Mouse (Mus musculus) bone marrow, adult 2 months (tissue): ENCODE measurements around the gene Pih1d1. TPM values are rescaled to one million over a fixed set of nuclear protein-coding genes. Genes with fewer than 3 reads are reported as not detected.

ENCODE experiments used
- H3K27ac ChIP-seq: fragments of 200-500 bp; 2 replicates; pipeline ENCODE4 v1.5.1; 2012; ENCODE audit warnings: low read depth, mild to moderate bottlenecking, control low read depth, inconsistent platforms, low read length; ENCODE audit not compliant: control insufficient read depth, poor library complexity, insufficient read depth
- H3K4me1 ChIP-seq: fragments of 200-500 bp; 2 replicates; pipeline ENCODE4 v1.6.1; 2011; ENCODE audit warnings: low read length; ENCODE audit not compliant: control insufficient read depth, insufficient read depth
- H3K4me3 ChIP-seq: fragments of 200-500 bp; replicated peaks from 2 replicates; pipeline ENCODE3; 2011; ENCODE audit warnings: mild to moderate bottlenecking, low read depth, low read length, control low read depth; ENCODE audit not compliant: control insufficient read depth
- CTCF ChIP-seq: fragments of 200-500 bp; IDR thresholded peaks from 2 replicates; pipeline ENCODE4 v1.5.1; 2011; ENCODE audit warnings: low read length, control low read depth; ENCODE audit not compliant: control insufficient read depth, insufficient read depth
- POLR2A ChIP-seq: fragments of 200-500 bp; IDR thresholded peaks from 2 replicates; pipeline ENCODE4 v1.6.1; 2011; ENCODE audit warnings: low read depth, mild to moderate bottlenecking, control low read depth, low read length, borderline replicate concordance; ENCODE audit not compliant: control insufficient read depth
- WGBS: fragments of 180-500 bp; shearing (Covaris S2); methylation state at CpG from one replicate; pipeline ENCODE4 v1.1.7; 2018; 5-methylcytosine and 5-hydroxymethylcytosine counted together
- polyA plus RNA-seq: library from polyadenylated mRNA; stranded (reverse); fragments of >200 nt; gene quantifications from 2 replicates; pipeline ENCODE4 v1.2.4, GENCODE M21; 2011; ENCODE audit warnings: low replicate concordance; ENCODE audit not compliant: missing spikeins, insufficient read depth, insufficient read length

The Pih1d1 gene
- polyA plus RNA-seq, 1 experiment = 92.4 TPM

DNA sequence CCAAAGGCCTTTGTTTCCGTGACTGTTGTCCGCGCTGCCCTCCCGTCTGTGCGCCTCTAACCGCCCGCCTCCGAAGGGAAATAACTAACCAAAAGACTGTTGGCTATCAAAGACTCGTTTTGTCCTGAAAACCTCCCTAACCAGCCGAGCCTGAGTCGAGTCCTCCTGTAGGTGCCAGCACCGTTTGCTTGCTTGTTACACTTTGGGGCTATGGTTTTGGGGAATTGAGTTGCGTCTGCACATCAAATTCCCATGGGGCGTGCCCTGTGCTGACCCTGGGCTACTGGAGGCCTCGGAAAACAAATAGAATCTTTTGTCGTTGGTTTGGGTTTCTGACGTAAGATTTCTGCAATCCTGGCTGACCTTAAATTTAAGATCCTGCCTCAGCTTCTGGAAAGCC lies 24.8 kb upstream of the Pih1d1 start:
- TF ChIP-seq POLR2A (no peak), CTCF (no peak)
- WGBS = under 1% methylated on average over 17 of the region's 17 CpGs
- peak overlapping the region; percentile 77 for H3K27ac ChIP-seq
- H3K4me1 ChIP-seq = peaks cover 6% of the 10 kb centered on the region; the same call in 1 of the 2 replicates
- peak overlapping the region; percentile 85 for H3K4me3 ChIP-seq

DNA sequence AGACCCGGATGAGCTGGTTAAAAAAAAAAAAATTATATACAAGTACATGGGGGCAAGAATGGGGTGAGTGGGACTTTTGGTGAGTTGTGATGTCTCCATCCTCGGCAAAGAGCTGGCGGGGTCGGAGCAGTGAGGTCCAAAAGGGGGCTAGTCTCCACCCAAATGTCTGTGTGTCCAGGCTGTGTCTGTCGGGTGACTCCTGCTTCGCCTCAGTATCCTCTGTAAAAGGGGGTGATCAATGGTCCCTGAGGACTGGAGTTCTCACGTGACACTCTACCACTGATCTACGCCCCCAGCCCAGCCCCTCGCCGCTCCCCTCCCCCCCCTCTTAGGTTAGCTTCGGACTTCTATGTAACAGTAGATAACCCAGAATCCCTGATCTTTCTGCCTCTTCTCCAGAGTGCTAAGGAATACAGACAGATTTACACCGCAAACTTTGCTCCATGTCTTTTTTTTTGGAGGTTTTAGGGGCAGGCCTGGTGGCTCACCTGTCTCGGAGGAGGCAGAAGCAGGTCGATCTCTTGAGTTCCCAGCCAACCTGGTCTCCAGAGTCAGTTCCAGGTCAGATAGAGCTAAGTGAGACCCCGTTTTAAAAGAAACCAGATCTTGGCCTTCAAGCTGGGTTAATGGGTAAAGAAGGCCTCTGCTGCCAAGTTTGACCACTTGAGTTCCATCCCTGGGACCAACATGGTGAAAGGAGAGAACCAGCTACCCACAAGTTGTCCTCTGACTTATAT lies 24.2 kb upstream of the Pih1d1 start:
- WGBS = 69% methylated on average over 15 of the region's 15 CpGs
- H3K4me3 ChIP-seq = peak overlapping the region; percentile 9
- no peak overlapping the region; the same call in 1 of the 2 replicates for H3K27ac ChIP-seq
- TF ChIP-seq POLR2A (no peak), CTCF (no peak)
- peaks cover 3% of the 10 kb centered on the region; the same call in 1 of the 2 replicates for H3K4me1 ChIP-seq

DNA sequence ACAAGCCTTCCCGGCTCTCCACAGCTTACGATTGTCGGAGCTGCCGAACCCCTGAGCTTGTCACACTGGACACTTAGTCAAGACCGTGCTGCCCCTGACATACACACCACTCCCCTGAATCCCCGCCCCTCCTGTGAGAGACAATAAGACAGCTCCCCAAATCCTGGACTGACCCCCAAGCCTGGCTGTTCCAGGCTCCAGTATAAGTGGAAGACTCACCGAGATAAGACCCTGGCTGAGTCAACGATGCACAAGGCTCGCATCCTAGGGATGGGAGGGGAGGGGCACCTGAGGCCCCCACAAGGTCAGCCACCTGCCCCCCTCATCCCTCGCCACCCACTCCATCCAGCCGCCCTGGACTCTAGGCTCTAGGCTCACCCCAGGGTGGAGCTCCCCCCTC lies 22.3 kb upstream of the Pih1d1 start:
- Histone ChIP-seq H3K4me1 (peaks cover 4% of the 10 kb centered on the region; the same call in 1 of the 2 replicates), H3K27ac (no peak overlapping the region), H3K4me3 (no peak overlapping the region)
- TF ChIP-seq POLR2A (no peak), CTCF (no peak)
- WGBS = 91% methylated on average over 11 of the region's 11 CpGs

DNA sequence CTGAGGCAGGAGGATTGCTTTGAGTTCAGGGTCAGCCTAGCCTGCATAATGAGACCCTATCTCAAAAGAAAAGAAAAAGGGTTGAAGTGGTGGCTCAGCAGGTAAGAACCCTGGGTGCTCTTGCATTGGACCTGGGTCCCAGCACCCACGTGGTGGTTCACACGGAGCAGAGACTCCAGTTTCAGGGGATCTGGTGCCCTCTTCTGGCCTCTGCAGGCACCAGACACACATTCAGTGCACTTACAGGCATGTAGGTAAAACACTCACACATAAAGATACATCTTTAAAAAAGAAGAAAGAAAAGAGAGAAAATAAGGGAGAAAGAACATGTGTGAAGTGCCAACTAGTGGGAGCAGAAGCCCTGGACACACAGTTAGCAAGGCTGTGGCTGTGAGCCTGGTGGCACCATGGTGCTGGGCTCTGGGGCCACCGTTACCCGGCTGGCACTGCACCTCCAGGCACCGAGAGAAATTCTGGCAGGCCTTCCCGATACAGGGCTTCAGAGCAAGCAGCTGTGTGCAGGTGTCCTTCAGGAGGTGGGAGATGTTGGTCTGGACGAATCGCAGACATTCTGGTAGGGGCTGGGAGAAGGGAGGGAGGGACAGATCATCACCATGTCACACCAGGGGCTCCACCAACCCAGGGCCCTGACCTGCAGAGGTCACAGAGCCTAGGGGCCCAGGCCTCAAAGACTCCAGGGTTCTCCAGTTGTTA lies 20.5 kb upstream of the Pih1d1 start:
- H3K4me3 ChIP-seq = no peak overlapping the region
- WGBS = 86% methylated on average over 8 of the region's 8 CpGs
- peaks cover 5% of the 10 kb centered on the region; the same call in 1 of the 2 replicates for H3K4me1 ChIP-seq
- no peak overlapping the region for H3K27ac ChIP-seq
- no peak for TF ChIP-seq POLR2A
- peak; percentile 23; the same call in 1 of the 2 replicates for TF ChIP-seq CTCF

DNA sequence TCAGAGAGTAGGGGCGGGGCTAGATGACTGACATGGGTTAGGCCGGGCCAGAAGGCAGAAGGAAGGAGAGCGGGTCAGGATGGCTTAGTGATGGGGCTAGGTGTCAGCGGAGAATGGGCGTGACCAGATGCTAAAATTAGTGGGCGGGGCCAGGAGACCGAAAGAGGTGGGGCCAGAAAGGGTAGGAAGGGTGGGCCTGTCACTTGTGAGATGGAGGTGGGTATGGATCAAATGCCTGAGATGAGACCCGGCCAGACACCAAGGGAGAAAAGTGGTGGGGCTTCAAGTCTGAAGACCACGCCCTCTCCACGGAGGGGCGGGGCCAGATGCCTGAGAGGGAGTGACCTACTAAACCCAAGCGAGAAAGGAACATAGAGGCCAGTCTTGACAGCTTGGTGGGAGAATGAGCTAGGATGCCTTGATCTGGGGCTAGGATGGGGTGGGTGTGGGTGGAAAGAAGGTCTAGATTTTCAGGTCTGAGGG lies 19.5 kb upstream of the Pih1d1 start:
- Histone ChIP-seq H3K4me3 (no peak overlapping the region), H3K27ac (no peak overlapping the region), H3K4me1 (peaks cover 5% of the 10 kb centered on the region; the same call in 1 of the 2 replicates)
- WGBS = 18% methylated on average over 12 of the region's 12 CpGs
- no peak for TF ChIP-seq POLR2A
- no peak for TF ChIP-seq CTCF

DNA sequence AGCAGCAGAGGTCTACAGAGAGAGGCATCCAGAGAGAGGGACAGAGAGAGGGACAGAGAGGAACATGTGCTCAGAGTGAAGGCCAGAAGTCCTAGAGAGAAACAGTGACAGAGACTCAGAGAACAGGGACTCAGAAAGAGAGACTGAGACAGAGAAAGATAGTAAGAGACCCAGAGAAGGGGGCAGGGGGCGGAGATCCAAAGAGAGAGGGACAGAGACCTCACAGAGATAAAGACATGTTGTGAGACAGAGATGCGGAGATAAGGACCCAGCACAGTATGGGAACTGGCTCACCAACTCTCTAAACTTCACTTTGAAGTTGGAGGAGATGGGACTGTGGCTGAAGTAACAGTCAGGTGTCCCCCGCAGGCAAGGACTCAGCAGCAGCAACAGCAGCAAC lies 18.7 kb upstream of the Pih1d1 start:
- Histone ChIP-seq H3K4me3 (peak overlapping the region; percentile 94), H3K27ac (peak overlapping the region; percentile 35), H3K4me1 (peaks cover 5% of the 10 kb centered on the region; the same call in 1 of the 2 replicates)
- 58% methylated on average over 3 of the region's 3 CpGs for WGBS
- TF ChIP-seq CTCF (no peak), POLR2A (no peak)

DNA sequence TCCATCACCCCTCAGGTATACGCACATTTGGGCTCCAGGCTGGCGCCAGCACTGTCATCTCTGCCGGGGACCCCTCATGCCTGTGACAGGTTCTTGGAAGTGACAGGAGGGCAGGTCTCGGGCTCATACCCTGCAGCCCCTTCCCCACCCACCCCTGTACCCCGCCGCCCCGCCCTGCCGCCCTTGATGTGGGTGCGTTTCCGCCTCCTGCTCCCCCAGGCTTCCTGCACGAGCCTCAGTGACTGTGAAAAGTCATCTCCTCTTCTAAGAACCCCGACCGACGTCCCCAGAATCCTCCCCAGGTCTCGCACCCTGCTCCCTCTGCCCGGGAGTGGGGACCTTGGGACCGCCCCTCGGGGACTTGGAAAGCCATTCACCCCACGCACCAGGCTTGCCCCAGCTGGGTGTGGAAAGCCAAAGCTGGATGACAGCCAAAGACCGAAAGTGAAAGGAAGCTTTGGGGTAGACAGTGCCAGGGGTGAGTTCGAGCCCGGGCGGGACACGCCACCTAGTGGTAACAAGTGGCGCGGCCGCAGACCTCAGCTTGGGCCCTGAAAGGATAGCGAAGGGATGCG lies 18.0 kb upstream of the Pih1d1 start, which contains the start of the genes Gm45713 and Flt3l:
Gene Gm45713 (minus strand): TSS at position 239 of the 575 bp plus-strand sequence.
Gene Flt3l (minus strand): TSS at position 440 of the 575 bp plus-strand sequence.
- Histone ChIP-seq H3K4me1 (peaks cover 5% of the 10 kb centered on the region; the same call in 1 of the 2 replicates), H3K27ac (peak within 1 kb of the TSS; percentile 87), H3K4me3 (peak within 1 kb of the TSS; percentile 94)
- under 1% methylated on average over 29 of the region's 29 CpGs for WGBS
- peak; percentile 33; the same call in 1 of the 2 replicates for TF ChIP-seq POLR2A
- TF ChIP-seq CTCF = peak; percentile 99
